Mouse (Mus musculus) erythroblast, embryonic 14.5 days (primary cell): Measurements from ENCODE around the gene Unk. TPM values are rescaled to one million over a fixed set of nuclear protein-coding genes. Genes with fewer than 3 reads are reported as not detected.

Experiments
- H3K27me3 ChIP-seq: 2 replicates; pipeline ENCODE4 v1.6.1; 2012; ENCODE audit warnings: inconsistent platforms; ENCODE audit not compliant: control insufficient read depth
- H3K36me3 ChIP-seq: 2 replicates; pipeline ENCODE4 v1.6.1; 2012; ENCODE audit warnings: mild to moderate bottlenecking, inconsistent platforms; ENCODE audit not compliant: control insufficient read depth
- H3K4me1 ChIP-seq: 2 replicates; pipeline ENCODE4 v1.6.1; 2012; ENCODE audit warnings: inconsistent platforms; ENCODE audit not compliant: control insufficient read depth
- H3K4me3 ChIP-seq: replicated peaks from 2 replicates; pipeline ENCODE3; 2012; ENCODE audit warnings: moderate library complexity, mild to moderate bottlenecking, inconsistent platforms
- H3K9me3 ChIP-seq: 2 replicates; pipeline ENCODE4 v1.6.1; 2012; ENCODE audit warnings: low read length, inconsistent platforms, mixed read lengths; ENCODE audit not compliant: control insufficient read depth
- GATA1 ChIP-seq: IDR thresholded peaks from 2 replicates; pipeline ENCODE4 v1.6.1; 2012; ENCODE audit warnings: low read length, inconsistent platforms, mixed read lengths
- TAL1 ChIP-seq: IDR thresholded peaks from 3 replicates; pipeline ENCODE4 v1.6.1; 2012; ENCODE audit warnings: low read length, inconsistent platforms, mixed read lengths
- polyA plus RNA-seq: library from polyadenylated mRNA; stranded (reverse); fragments of >175 nt; gene quantifications from 2 replicates; pipeline ENCODE4 v1.2.3, GENCODE M21; 2012

The Unk gene
- polyA plus RNA-seq, 1 experiment: 3.6 TPM

DNA sequence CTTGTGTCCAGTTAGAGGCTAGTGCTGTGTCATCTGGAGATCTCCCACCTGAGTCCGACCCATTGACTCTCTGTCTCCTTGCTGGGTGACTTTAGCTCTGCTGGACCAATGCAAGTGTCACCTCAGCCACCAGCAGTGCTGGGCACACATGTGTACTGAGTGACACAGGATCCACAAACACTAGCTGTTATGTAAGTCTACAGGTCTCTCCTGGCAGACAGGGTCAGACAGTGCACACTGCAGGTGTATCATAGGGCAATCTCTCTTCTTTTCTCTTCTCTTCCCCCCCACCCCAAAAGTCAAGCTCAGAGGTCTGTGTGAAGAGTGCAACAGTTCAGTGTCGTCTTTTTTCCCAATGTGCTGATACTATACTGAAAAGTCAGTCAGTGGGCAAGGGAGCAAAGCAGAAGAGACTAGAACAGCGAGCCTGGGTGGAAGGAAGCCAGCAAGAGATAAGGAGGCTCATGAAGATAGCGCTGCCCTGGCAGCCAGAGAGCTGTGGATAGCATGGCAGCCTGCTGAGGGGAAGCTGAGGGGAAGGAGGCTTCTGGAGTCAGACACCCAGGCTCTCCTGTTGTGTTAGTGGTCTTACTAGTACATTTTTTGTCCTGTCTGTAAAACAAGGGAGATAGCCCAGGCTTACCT is 27.2 kb downstream of the Unk start:
- no peak overlapping the region for H3K4me3 ChIP-seq

DNA sequence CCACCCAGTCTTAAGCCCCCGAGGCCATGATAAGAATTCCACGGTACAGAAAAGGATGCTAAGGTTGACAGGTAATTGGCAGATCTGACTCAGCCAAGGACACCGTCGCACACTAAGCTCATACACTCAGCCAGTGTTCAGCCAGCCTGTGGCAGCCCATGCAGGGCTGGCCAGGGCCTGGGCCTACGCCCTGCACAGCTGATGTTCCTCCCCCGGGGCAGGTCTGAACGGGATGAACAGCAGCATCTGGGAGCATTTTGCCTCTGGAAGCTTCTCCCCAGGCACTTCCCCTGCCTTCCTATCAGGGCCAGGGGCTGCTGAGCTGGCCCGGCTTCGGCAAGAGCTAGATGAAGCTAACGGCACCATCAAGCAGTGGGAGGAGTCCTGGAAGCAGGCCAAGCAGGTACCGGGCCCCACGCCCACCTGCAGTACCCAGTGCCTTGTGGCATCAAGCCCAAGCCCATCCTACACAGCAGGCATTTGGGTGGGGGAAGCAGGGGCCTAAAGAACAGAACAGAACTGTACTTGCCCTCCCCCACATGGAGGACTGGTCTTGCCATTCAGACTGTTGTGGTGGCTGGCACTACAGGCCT is 28.0 kb downstream of the Unk start:
- Histone ChIP-seq H3K9me3 (no peaks in the 10 kb centered on the region), H3K36me3 (peaks cover 100% of the 10 kb centered on the region), H3K4me1 (peaks cover 60% of the 10 kb centered on the region), H3K27me3 (no peaks in the 10 kb centered on the region), H3K4me3 (no peak overlapping the region)
- TF ChIP-seq GATA1: no peak
- TF ChIP-seq TAL1: no peak

More for the DNA sequence above, 27.2 kb downstream of the Unk start:
- H3K27me3 ChIP-seq: no peaks in the 10 kb centered on the region
- H3K36me3 ChIP-seq: peaks cover 100% of the 10 kb centered on the region
- no peaks in the 10 kb centered on the region for H3K9me3 ChIP-seq
- peaks cover 64% of the 10 kb centered on the region for H3K4me1 ChIP-seq
- TF ChIP-seq GATA1 (peak; percentile 68), TAL1 (no peak)

DNA sequence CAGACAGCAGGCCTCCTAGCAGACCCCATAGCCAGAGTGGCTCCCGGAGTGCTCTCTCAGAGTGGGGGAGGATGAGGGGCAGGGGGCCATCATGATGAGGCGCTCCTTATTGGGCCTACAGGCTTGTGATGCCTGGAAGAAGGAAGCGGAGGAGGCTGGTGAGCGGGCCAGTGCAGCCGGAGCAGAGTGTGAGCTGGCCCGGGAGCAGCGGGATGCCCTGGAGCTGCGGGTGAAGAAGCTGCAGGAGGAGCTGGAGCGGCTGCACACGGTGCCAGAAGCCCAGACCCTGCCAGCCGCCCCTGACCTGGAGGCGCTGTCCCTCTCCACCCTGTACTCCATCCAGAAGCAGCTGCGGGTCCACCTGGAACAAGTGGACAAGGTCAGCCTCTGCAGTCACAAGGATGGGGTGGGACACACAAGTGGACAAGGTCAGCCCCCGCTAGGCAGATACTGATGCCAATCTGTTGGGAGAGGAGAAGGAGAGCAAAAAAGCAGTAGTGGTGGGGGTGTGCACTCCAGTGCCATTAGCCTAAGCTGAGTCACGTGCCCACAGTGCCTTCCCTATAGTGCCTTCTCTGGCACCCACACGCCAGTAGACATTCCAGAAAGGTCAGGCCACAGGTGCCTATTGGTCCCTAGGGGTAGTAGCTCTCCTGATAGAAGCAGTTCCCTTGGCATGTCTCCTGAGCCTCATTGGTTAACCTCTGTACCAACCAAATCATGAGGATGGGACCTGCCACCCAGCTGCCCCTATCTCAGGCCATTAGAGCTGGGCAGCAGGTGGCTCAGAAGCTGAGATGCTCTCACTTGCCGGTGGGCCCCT is 29.0 kb downstream of the Unk start:
- Histone ChIP-seq H3K27me3 (no peaks in the 10 kb centered on the region), H3K4me1 (peaks cover 51% of the 10 kb centered on the region), H3K9me3 (no peaks in the 10 kb centered on the region), H3K36me3 (peaks cover 100% of the 10 kb centered on the region), H3K4me3 (no peak overlapping the region)
- TF ChIP-seq TAL1: no peak
- no peak for TF ChIP-seq GATA1

DNA sequence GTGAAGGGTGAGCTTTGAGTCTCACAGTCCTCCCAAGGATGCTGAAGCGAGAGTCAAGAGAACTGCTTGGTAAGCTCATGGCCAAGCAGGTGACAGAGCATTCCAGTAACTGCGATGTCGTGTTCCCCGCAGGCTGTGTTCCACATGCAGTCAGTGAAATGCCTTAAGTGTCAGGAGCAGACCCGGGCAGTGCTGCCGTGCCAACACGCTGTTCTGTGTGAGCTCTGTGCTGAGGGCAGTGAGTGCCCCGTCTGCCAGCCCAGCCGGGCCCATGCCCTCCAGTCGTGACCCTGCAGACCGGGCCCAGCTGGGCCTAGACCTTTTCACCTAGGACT is 29.5 kb downstream of the Unk start:
- Histone ChIP-seq H3K36me3 (peaks cover 100% of the 10 kb centered on the region), H3K27me3 (no peaks in the 10 kb centered on the region), H3K4me3 (no peak overlapping the region), H3K4me1 (peaks cover 46% of the 10 kb centered on the region), H3K9me3 (no peaks in the 10 kb centered on the region)
- TF ChIP-seq GATA1 (no peak), TAL1 (no peak)

DNA sequence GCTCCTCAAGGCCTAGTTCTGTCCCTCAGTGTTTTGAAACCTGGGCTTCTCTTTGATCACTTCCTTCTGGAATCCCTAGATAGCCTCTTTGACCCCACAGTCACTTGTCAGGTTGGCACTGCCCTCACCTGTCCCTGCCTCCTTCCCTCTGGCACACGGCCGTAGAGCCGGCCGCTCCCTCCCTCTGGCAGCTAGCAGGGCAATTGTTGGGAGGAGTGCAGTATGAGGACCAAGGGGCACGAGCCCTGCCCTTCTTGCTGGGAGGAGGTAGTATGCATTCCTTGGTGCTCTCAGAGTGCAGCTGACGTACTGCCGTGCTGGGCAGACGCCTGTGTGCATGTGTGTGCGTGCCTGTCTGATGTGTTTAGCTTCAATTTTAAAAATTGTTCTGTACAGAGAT is 30.5 kb downstream of the Unk start:
- Histone ChIP-seq H3K9me3 (no peaks in the 10 kb centered on the region), H3K27me3 (no peaks in the 10 kb centered on the region), H3K4me1 (peaks cover 37% of the 10 kb centered on the region), H3K36me3 (peaks cover 100% of the 10 kb centered on the region), H3K4me3 (no peak overlapping the region)
- no peak for TF ChIP-seq TAL1
- TF ChIP-seq GATA1: no peak

DNA sequence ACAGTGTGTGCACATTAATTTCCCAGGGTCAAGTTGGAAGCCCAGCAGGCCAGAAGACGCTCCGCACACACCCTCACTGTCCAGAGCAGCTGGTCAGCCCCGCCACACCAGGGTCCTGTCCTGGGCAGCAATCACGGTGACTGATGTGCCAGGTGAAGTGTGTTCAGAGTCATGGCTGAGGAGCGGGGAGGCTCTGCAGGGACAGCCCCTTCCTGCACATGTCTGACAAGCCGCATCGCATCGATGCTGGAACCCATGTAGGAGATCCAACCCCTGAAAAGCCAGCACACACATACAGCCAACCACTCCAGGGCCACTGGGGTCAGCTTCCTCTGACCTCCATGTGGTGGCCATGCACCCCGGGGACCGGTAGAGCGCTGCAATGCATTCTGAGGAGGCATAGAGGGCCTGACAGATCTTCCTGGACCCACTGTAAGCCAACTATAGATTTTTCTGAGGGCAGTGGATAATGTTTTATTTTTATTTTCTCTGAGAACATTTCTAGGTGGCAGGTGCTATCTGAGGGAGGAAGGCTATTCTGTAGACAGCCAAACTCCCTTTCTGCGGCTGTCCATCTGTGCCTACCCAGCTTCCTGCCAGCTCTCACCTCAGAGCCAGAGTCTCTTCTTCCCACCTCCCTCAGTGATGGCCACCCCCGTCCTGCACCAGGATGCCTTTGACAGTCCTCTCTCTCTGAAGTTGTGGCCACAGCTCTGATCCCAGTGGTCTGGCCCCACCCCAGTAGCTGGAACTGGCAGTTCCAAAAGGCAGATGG is 31.7 kb downstream of the Unk start:
- H3K36me3 ChIP-seq: peaks cover 99% of the 10 kb centered on the region

DNA sequence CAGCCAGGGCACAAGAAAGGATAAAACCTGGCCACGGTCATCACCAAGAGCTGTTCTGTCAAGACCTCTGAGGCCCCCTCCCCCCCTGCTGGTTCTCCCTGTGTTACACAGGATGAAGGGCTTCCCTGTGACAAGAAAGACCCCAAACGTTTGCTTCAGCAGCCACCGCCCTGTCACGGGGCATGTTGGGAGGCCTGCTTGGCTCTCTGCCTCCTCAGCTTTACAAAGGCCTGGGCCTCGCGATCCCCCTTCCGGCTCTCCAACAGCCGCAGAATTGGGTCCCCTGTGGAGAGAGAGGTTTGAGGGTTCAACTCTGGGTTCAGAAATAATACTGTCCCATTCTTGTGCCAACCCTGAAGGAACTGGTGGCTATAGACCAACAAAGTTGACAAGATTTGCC is 32.4 kb downstream of the Unk start:
- Histone ChIP-seq H3K9me3 (no peaks in the 10 kb centered on the region), H3K27me3 (no peaks in the 10 kb centered on the region), H3K4me1 (peaks cover 17% of the 10 kb centered on the region), H3K4me3 (no peak overlapping the region), H3K36me3 (peaks cover 99% of the 10 kb centered on the region)
- no peak for TF ChIP-seq GATA1
- TF ChIP-seq TAL1: no peak

More for the DNA sequence above, 31.7 kb downstream of the Unk start:
- Histone ChIP-seq H3K9me3 (no peaks in the 10 kb centered on the region), H3K27me3 (no peaks in the 10 kb centered on the region), H3K4me1 (peaks cover 24% of the 10 kb centered on the region), H3K4me3 (no peak overlapping the region)
- TF ChIP-seq GATA1 (no peak), TAL1 (no peak)

DNA sequence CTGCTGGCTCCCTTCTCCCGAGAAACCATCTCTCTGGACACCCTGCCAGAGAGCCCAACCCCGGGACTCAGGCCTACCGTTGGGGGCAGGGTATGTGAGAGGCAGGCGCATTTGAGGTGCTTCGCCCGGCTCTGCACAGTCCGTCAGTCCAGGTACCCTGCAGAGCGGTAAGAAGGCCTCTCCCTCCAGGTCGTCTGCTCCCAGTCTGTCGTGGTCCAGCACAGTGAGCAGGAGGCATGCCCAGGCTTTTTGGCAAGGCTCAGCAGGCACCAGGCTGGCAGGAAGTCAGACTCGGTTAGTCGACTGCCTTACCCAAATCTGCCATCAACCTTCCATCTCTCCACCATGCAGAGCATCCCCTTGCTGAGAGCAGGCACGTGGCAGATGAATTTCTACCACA is 33.4 kb downstream of the Unk start:
- Histone ChIP-seq H3K36me3 (peaks cover 98% of the 10 kb centered on the region), H3K4me1 (peaks cover 7% of the 10 kb centered on the region)

More for the DNA sequence above, 33.4 kb downstream of the Unk start:
- Histone ChIP-seq H3K4me3 (no peak overlapping the region), H3K27me3 (no peaks in the 10 kb centered on the region), H3K9me3 (no peaks in the 10 kb centered on the region)
- no peak for TF ChIP-seq GATA1
- TF ChIP-seq TAL1: no peak
